Mouse (Mus musculus): ENCODE results near the gene Lmf2. TPM values are rescaled to one million over a fixed set of nuclear protein-coding genes. Genes with fewer than 3 reads are reported as not detected.

Gene Lmf2
- polyA plus RNA-seq, 1 experiment from 2014 or later: 44.8 TPM

DNA sequence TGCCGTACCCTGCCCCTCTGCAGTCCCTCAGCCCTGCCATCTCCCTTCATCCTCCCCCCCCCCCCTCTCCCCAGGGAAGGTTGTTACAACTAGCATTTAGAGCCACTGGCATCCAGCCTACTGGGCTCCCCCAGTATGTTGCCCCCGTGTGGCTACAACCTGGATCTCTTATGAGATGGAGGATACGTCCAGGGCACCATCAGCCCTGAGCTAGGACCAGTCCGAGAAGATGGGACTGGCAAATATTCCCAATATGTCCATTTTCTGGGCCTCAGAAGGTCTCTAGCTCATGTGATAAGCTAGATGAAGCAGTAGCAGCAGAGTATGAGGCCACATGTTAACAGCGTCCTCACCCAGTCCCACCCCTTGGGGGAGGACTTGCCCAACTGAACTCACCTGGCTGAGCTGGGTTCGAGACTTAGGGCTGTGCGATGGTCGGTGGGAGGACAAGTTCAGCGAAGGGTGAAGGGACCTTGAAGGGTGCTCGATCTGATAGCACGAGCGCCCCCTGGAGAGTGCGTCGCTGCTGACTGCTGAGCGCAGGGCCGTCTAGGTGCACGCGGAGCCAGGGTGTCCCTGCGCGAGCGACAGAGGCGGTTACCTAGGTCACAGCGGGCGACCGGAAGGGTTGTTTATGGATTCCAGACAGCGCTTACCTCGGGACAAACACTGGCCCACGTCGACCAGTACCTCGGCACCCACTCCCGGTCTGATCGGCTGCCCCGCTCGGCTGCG lies 17.7 kb upstream of the Lmf2 start:
- TF ChIP-seq EP300 (IDR thresholded peaks at IDR 0.05) (no peak), CTCF (IDR thresholded peaks at IDR 0.05) (peak; percentile 81)
- DNase-seq (ENCODE audit: low spot score) (peak; percentile 90), ATAC-seq (peak; percentile 92)
- H3K27ac ChIP-seq (ENCODE audit: low read length): peak overlapping the region; percentile 88
- H3K36me3 ChIP-seq (ENCODE audit: insufficient read depth, low read length): peaks cover 27% of the 10 kb centered on the region
- WGBS: 1% methylated on average over 35 of the region's 35 CpGs
- peaks cover 20% of the 10 kb centered on the region for H3K27me3 ChIP-seq (replicated peaks; ENCODE audit: insufficient read depth, low read length)
- peak overlapping the region; percentile 56 for H3K9ac ChIP-seq (replicated peaks; ENCODE audit: low read depth)
- peaks cover 8% of the 10 kb centered on the region for H3K4me1 ChIP-seq (ENCODE audit: insufficient read depth, low read depth, low read length)
- H3K9me3 ChIP-seq (ENCODE audit: low read length): no peaks in the 10 kb centered on the region
- peak overlapping the region; percentile 68 for H3K4me3 ChIP-seq (ENCODE audit: low read depth, low read length)
- H3K4me2 ChIP-seq (replicated peaks; ENCODE audit: low read depth, low read length): peak overlapping the region; percentile 85

DNA sequence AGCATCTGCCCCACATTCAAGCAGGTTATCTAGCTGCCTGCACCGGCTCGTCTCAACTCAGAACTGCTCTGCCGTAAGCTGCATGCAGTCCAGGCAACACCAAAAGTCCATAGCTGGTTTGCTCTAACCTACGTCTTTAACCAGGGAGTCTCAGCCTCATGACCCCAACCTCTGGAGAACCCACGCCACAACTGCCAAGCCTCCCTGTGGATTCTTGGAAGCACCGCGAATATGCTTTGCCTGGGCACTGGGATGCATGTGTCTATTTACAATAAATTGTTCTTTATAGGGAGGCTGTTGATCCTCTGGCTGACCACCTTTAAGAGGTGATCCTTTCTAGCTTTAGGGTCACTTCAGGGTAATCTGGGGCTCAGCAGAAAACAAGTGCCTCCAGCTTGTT lies 17.1 kb upstream of the Lmf2 start:
- Histone ChIP-seq H3K4me3 (ENCODE audit: low read depth, low read length) (no peak overlapping the region), H3K9ac (replicated peaks; ENCODE audit: low read depth) (no peak overlapping the region), H3K27me3 (replicated peaks; ENCODE audit: insufficient read depth, low read length) (peaks cover 13% of the 10 kb centered on the region), H3K4me1 (ENCODE audit: insufficient read depth, low read depth, low read length) (peaks cover 8% of the 10 kb centered on the region), H3K27ac (ENCODE audit: low read length) (no peak overlapping the region), H3K36me3 (ENCODE audit: insufficient read depth, low read length) (peaks cover 34% of the 10 kb centered on the region), H3K4me2 (replicated peaks; ENCODE audit: low read depth, low read length) (no peak overlapping the region), H3K9me3 (ENCODE audit: low read length) (no peaks in the 10 kb centered on the region)
- ATAC-seq: no peak
- DNase-seq (ENCODE audit: low spot score): no peak
- no peak for TF ChIP-seq EP300 (IDR thresholded peaks at IDR 0.05)
- no peak for TF ChIP-seq CTCF (IDR thresholded peaks at IDR 0.05)
- 83% methylated on average over 7 of the region's 7 CpGs for WGBS

DNA sequence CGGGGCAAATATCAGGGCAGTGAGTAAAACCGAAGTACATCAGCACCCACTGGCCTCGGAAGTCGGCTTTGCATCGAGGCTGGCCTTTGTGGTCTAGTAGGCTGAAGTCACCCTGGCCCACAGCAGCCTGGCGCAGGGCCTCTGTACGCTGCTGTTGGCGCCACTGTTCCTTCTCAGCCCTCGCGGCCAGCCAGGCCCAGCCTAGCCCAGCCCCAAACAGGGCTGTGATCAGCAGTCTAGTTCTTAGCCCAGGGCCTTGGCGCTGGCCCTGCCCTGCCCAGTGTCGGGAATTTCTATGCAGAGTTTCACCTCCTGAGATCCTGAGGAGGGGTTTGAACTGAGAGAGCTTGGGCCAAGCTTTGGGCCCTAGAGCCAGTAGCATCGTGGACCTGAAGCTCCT lies 16.6 kb upstream of the Lmf2 start:
- WGBS: 82% methylated on average over 13 of the region's 13 CpGs
- H3K36me3 ChIP-seq (ENCODE audit: insufficient read depth, low read length): peaks cover 34% of the 10 kb centered on the region
- DNase-seq (ENCODE audit: low spot score): no peak

DNA sequence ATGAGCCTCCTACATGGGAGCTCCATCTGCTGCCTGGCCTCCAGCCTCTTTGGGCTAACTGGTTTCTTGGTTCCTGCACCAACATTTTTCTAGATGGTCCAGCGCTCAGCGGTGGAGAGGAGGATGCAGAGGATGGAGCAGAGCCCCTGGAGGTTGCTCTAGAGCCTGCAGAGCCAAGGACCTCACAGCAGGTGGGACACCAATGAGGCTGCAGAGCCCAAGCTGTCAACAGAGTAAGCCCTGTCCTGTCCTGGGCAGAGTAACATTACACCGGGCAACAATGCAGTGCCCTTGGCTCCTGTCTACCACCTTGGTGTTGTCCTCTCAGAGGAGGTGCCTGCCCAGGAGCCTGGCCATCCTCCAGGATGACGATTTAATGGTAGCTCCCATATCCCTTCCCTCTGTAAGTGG lies 9.7 kb upstream of the Lmf2 start:
- H3K4me1 ChIP-seq (ENCODE audit: insufficient read depth, low read depth, low read length): no peaks in the 10 kb centered on the region
- no peaks in the 10 kb centered on the region for H3K9me3 ChIP-seq (ENCODE audit: low read length)
- no peak for TF ChIP-seq CTCF (IDR thresholded peaks at IDR 0.05)
- no peak for TF ChIP-seq EP300 (IDR thresholded peaks at IDR 0.05)
- peaks cover 59% of the 10 kb centered on the region for H3K36me3 ChIP-seq (ENCODE audit: insufficient read depth, low read length)
- H3K27ac ChIP-seq (ENCODE audit: low read length): no peak overlapping the region
- 93% methylated on average over 4 of the region's 4 CpGs for WGBS
- H3K27me3 ChIP-seq (replicated peaks; ENCODE audit: insufficient read depth, low read length): no peaks in the 10 kb centered on the region
- no peak for DNase-seq (ENCODE audit: low spot score)
- no peak overlapping the region for H3K4me3 ChIP-seq (ENCODE audit: low read depth, low read length)
- no peak overlapping the region for H3K9ac ChIP-seq (replicated peaks; ENCODE audit: low read depth)
- ATAC-seq: no peak
- H3K4me2 ChIP-seq (replicated peaks; ENCODE audit: low read depth, low read length): no peak overlapping the region

More for the DNA sequence above, 16.6 kb upstream of the Lmf2 start:
- peaks cover 9% of the 10 kb centered on the region for H3K27me3 ChIP-seq (replicated peaks; ENCODE audit: insufficient read depth, low read length)
- H3K9ac ChIP-seq (replicated peaks; ENCODE audit: low read depth): no peak overlapping the region
- no peak overlapping the region for H3K4me2 ChIP-seq (replicated peaks; ENCODE audit: low read depth, low read length)
- H3K4me3 ChIP-seq (ENCODE audit: low read depth, low read length): no peak overlapping the region
- no peak for ATAC-seq
- H3K27ac ChIP-seq (ENCODE audit: low read length): no peak overlapping the region
- peaks cover 8% of the 10 kb centered on the region for H3K4me1 ChIP-seq (ENCODE audit: insufficient read depth, low read depth, low read length)
- H3K9me3 ChIP-seq (ENCODE audit: low read length): no peaks in the 10 kb centered on the region
- TF ChIP-seq EP300 (IDR thresholded peaks at IDR 0.05) (no peak), CTCF (IDR thresholded peaks at IDR 0.05) (no peak)

DNA sequence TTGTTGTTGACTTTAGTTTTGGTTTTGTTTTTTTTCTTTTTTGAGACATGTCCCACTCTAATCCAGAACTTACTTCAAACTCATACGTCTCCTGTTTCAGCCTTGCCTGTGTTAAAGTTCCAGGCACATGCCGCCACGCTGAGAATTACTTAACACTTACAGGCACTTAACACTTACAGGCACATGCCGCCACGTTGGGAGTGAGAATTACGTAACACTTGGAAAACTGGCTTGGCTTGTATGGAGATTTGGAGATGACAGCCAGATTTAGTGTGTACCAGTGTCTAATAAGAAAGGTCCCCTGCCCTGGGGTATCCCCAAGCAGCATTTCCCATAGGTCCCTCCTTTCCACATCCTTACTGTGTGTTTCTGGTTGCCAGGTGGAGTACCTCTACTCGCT lies 7.6 kb upstream of the Lmf2 start:
- TF ChIP-seq EP300 (IDR thresholded peaks at IDR 0.05): peak; percentile 63; the same call in 1 of the 2 replicates
- TF ChIP-seq CTCF (IDR thresholded peaks at IDR 0.05): no peak
- Histone ChIP-seq H3K36me3 (ENCODE audit: insufficient read depth, low read length) (peaks cover 44% of the 10 kb centered on the region), H3K9me3 (ENCODE audit: low read length) (no peaks in the 10 kb centered on the region), H3K9ac (replicated peaks; ENCODE audit: low read depth) (no peak overlapping the region), H3K4me2 (replicated peaks; ENCODE audit: low read depth, low read length) (no peak overlapping the region), H3K4me3 (ENCODE audit: low read depth, low read length) (no peak overlapping the region), H3K4me1 (ENCODE audit: insufficient read depth, low read depth, low read length) (no peaks in the 10 kb centered on the region; the same call in 1 of the 2 replicates), H3K27me3 (replicated peaks; ENCODE audit: insufficient read depth, low read length) (no peaks in the 10 kb centered on the region), H3K27ac (ENCODE audit: low read length) (peak overlapping the region; percentile 14; the same call in 1 of the 2 replicates)
- DNase-seq (ENCODE audit: low spot score): peak; percentile 84
- ATAC-seq: peak; percentile 79
- 61% methylated on average over 7 of the region's 7 CpGs for WGBS

DNA sequence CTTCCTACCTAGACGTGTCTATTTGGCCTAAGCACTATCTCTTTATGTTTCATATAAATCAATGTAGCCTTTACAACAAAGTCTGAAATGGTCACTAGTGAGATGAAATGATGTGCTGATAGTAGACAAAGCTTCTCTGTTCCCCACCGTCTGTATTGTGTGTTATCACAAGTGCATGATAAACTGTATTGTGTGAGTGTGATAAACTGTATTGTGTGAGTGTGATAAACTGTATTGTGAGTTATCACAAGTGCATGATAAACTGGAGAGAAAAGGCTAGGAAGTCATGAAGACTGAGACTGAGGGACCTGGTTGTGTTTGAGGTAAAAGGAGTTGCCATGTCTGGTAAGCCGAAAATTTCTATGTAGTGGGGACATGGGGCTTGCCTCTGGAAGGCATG lies 3.3 kb upstream of the Lmf2 start:
- H3K4me1 ChIP-seq (ENCODE audit: insufficient read depth, low read depth, low read length): peaks cover 5% of the 10 kb centered on the region; the same call in 1 of the 2 replicates
- DNase-seq (ENCODE audit: low spot score) (no peak), ATAC-seq (no peak)
- H3K9me3 ChIP-seq (ENCODE audit: low read length): no peaks in the 10 kb centered on the region
- no peak overlapping the region for H3K4me2 ChIP-seq (replicated peaks; ENCODE audit: low read depth, low read length)
- H3K9ac ChIP-seq (replicated peaks; ENCODE audit: low read depth): no peak overlapping the region
- H3K27me3 ChIP-seq (replicated peaks; ENCODE audit: insufficient read depth, low read length): no peaks in the 10 kb centered on the region
- H3K4me3 ChIP-seq (ENCODE audit: low read depth, low read length): no peak overlapping the region
- TF ChIP-seq CTCF (IDR thresholded peaks at IDR 0.05) (no peak), EP300 (IDR thresholded peaks at IDR 0.05) (no peak)
- WGBS: 79% methylated on average over 3 of the region's 3 CpGs
- H3K27ac ChIP-seq (ENCODE audit: low read length): no peak overlapping the region
- H3K36me3 ChIP-seq (ENCODE audit: insufficient read depth, low read length): peaks cover 15% of the 10 kb centered on the region
